Mouse (Mus musculus): ENCODE data around the gene Spem1.
"Not testable (repeated sequence)": the region's sequence is repeated elsewhere in the genome, so short reads cannot be mapped to it uniquely, and the experiment has no call there.

The Spem1 gene

GRCm38 (mm10) chr11:69822080-69822479 lies at the start of gene Spem1:
TSS of gene Spem1 (minus strand) at chr11:69822180.
- no peak for DNase-seq (ENCODE audit: low spot score)

DNA sequence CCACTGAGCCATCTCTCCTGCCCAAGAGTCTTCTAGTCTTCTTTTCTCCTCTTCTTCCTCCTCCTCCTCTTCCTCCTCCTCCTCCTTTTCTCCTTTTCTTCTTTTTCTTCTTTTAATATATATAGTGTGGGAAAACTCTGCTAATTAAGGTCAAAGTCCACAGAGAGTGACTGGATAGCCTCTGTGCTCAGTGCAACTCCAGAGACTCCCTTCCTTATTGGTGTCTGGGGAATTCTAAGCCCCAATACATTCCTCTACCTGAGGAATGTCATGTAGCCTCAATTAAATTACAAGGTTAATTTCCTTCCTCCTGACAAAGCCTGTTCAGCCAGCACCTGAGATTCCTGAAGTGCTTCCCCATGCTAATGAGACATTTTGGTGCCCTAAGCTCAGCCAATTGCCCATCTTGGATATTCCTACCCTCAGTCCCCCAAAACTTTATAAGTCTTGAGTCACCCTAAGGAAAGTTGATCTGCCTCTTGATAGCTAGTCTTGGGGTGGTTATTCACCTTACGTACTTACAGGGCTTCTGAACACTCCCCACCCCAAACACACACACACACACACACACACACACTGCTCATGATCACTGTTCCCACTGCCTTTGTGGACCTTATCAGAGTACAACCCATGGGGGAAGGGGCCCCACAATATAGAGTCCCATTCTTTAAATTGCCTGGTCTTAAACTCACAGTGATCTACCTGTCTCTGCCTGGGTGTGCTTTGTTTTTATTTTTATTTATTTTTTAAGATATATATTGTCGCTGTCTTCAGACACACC lies 48.5 kb upstream of the Spem1 start:
- DNase-seq (ENCODE audit: low spot score), result no peak

- no peak for DNase-seq (ENCODE audit: low spot score)
These were observed 45.4 kb upstream of the Spem1 start for GRCm38 (mm10) chr11:69867335-69867734.

GRCm38 (mm10) chr11:69865561-69865960 lies 43.6 kb upstream of the Spem1 start:
- DNase-seq (ENCODE audit: low spot score), result no peak

- no peak for DNase-seq (ENCODE audit: low spot score)
These were observed 42.3 kb upstream of the Spem1 start for GRCm38 (mm10) chr11:69864138-69864860.

DNA sequence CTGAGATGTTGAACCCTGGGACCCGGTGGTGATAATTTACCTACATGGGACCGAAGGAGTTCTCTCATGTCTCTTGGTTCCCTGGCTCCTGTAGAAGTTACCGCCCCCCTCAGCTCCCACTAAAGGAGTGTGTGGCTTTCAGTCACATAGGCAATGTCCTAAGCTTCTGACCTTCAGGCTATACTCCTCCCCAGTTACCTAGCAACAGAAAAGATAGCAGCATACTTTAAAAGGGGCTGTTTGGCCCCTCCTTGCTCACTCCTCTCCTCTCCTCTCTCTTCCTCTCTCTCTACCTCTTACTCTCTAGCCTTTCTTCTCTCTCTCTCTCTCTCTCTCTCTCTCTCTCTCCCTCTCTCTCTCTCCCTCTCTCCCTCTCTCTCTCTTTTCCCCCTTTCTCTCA lies 41.7 kb upstream of the Spem1 start:
- DNase-seq (ENCODE audit: low spot score), result not testable (repeated sequence)

DNA sequence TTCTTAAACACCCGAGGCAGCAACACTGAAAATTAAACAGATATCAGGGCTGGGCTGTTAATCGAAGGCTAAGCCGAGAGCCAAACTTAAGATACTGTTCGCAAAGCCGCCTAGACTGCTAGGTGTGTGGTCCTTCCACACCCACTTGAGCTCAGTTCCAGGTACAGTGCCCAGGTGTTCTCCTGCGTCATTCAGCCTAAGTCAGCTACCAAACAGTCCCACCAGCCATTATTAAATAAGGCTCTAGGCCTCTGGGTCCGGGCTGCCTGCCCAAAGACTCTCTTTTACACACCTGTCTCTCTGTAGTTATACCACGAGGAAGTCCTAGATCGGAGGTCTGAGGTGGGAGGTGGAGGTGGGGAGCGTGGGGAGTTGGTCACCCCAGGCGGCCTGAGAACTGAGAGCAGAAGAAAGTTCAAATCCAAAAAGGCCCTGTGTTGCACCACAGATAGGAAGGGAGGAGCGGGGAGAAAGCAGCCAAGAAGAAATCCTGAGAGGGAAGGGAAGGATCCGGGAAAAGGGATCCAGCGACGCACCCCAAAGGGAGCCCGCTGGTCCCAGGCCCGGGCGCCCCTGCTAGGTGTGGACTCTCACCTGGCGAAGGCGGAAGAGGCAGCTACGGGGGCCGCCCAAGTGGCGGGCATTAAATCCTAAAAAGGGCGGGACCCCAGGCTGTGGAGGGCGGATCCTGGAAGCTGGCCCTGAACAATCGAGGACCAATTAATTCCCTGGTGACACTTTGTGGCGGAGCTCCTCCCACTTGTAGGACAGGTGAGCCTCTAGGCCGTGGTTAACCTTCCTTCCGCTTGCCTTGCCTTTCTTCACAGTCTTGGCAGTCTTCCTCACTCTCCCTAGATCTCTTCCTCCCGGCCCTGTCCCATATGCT lies 36.4 kb upstream of the Spem1 start, which contains the start of gene Tnk1:
Gene Tnk1 (minus strand): TSS at position 618 of the 886 bp plus-strand sequence.
- peak; percentile 73 for DNase-seq (ENCODE audit: low spot score)

- no peak for DNase-seq (ENCODE audit: low spot score)
These were observed 33.4 kb upstream of the Spem1 start for GRCm38 (mm10) chr11:69855347-69855746.

GRCm38 (mm10) chr11:69854680-69855079 lies 32.7 kb upstream of the Spem1 start:
- DNase-seq (ENCODE audit: low spot score), result no peak

DNA sequence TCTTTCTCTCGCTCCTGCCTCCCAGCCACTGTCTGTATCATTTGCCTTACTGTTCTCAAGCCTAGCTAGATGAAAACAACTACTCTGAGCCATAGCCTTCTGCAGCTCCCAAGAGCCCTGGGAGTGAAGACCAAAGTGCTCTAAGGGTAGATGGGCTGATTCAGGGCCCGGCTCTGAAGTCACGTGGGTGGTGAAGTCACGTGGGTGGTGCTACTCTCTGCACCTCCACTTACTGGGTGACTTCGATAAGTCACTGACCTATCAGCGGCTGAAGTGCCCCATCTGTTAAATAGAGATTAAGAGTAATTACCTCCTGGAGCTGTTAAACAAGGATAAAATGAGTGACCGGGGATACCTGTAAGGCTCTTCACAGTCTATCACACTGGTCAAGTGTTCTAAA lies 32.0 kb upstream of the Spem1 start:
- DNase-seq (ENCODE audit: low spot score), result no peak

DNA sequence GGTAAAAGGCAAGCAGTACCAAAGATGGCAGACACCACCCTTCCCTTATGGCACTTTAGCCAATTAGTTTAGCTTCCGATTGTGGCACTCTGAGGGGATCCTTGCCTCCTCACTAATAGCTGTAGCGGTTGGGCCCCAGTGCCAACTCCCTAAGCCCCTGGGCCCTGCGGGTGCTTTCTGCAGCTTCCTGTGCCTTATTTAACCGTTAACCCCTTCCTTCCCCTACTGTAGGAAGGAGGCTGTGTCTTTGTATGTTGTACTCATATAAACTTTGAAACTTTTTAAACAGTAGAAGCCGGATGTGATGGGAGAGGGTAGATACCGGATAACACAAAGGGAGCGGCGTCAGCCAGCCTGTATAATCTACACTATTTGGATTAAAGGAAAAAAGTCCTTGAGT lies 28.8 kb upstream of the Spem1 start:
- DNase-seq (ENCODE audit: low spot score), result no peak

DNA sequence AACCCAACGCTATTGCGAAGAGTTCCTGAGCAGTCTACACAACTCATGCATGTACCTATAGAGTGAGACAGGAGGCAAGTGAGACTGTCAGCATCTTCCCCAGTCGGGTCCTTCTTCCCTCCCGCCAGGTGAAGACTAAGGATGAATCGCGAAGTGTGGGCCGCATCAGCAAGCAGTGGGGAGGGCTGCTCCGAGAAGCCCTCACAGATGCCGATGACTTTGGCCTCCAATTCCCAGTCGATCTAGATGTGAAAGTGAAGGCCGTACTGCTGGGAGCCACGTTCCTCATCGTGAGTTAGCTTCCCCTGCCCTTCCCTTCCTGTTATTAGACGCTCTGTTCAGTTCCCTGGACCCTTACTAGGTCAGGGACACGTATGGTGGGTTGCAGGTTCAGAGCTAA lies 27.9 kb upstream of the Spem1 start:
- no peak for DNase-seq (ENCODE audit: low spot score)

- peak; percentile 20 for DNase-seq (ENCODE audit: low spot score)
These were observed 27.1 kb upstream of the Spem1 start for GRCm38 (mm10) chr11:69849128-69849527.

DNA sequence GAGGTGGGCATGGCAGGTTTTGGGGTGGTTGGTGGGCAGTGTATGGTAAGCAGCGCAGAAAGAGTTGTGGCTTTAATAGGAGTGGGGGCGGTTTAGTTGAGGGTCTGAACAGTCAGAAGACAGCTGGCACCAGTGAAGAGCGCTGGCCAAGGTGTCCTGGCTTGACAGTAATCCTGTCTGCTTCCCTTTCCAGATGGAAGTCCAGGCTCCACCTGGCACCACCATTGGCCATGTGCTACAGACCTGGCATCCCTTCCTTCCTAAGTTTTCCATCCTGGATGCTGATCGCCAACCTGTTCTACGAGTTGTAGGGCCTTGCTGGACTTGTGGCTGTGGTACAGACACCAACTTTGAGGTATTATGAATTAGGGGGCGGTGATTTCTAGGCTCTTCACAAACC lies 26.0 kb upstream of the Spem1 start:
- no peak for DNase-seq (ENCODE audit: low spot score)

GRCm38 (mm10) chr11:69846738-69847688 lies 25.0 kb upstream of the Spem1 start:
- peak; percentile 24 for DNase-seq (ENCODE audit: low spot score)

DNA sequence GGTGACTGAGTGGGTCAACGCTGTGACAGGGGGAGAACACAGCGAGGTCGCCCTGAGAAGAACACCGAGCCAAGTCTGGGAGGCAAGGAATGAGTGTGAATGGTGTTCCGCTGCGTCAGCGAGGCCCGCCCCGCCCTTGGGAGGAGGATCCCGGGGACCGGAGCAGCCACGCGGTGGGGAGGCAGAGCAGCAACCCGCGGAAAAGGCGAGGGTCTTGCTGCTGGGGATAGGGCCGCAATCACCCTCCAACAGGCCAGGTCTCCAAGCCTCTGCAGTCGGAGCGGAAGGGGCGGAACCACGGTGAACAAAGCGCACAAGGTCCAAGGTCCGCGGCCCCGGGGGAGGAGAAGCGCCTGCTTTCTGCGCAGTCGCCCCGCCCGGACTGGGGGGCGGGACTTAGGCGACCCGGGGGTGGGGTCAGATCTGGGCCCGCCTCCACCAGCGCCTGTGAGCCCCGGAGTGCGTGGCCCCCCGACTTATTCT lies 24.3 kb upstream of the Spem1 start, which contains the start of gene Plscr3:
Gene Plscr3 (plus strand): TSS at position 179 of the 483 bp plus-strand sequence.
- DNase-seq (ENCODE audit: low spot score), result peak; percentile 93

DNA sequence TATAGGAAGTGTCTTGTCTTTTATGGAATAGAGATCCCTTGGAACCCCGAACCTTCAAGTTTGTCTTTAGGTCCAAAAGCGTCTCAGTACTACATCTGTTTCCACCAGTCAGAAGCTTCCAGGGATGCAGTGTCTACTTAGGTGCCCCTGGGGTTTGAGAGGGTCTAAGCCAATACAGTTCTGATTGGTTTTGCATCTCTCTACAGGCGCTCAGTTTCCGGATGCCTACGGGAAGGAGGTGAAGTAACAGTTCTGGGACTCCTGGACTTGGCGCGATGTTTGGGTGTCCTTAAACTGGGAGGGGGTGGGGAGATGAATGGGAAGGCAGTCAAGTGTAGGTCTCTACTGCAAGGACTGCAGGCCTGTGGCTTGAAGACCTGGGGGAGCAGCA lies 16.7 kb upstream of the Spem1 start:
- DNase-seq (ENCODE audit: low spot score), result peak; percentile 21

DNA sequence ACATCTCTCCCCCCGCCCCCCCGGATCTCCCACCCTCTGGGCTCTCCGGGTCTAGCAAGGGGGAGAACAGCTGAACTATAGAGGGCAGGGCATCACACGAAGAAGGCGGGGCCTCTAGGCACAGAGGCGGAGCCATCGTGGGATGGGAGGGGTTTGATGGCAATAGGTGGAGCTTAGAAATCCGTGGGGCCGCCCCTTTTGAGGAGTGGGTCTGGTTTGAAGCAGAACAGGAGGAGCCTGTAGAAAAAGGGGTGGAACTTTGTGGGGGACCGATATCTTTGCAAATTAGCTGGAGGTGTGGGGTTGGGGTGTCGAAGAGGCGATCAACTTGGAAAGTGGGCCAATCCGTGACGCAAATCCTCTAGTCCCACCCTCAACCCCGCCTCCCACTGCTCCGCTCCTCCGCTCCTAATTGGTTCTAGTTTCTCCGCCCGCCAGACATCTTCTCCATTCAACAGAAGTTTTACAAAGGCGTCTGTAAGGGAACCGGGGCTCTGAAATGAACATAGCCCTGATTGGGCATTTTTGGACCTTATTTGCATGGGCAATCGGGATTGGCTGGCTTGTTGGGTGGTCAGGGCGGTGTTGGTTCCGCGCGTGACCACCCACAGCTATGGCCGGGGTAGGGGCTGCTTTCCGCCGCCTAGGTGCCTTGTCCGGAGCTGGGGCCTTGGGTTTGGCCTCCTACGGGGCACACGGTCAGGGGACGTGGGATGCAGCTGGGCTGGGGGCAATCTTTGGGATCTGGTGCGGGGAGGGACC lies 16.2 kb upstream of the Spem1 start, which contains the start of gene Tmem256:
Gene Tmem256 (plus strand): TSS at position 563 of the 762 bp plus-strand sequence.
- DNase-seq (ENCODE audit: low spot score), result peak; percentile 98

GRCm38 (mm10) chr11:69837604-69837951 lies 15.6 kb upstream of the Spem1 start, which contains the start of gene Nlgn2:
TSS of gene Nlgn2 (minus strand) at chr11:69837784.
- no peak for DNase-seq (ENCODE audit: low spot score)
